Mouse (Mus musculus): ENCODE measurements at regions not wholly inside any gene's neighbourhood (a gene's known extent, or its start where the extent isn't known, plus 50 kb on each side); places are given as distances from the start of the nearest gene placed in this dataset.

DNA sequence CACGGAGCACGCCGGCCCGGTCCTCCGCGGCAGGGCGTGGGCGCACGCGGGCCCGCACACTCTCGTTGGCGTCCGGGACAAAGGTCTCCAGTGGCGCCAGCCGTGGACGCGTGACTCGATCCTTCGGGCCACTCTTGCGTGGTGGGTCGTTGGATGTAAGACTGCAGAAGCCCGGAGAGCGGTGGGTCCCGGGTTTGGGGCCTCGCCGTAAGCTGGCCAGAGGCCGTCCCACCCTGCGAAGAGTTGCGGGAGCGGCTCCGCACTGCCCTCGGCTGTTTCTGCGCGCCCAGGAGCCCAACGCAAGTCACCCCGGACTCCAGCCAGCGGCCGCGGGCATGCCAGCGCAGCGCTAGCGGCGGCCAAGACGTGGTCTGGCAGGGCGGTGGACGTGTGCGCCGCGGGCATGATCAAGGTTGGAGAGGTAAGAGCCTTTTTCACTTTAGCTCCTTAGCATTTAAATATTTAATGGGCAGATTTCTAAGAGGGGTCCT, 63.0 kb upstream of the Ppara start:
- TF ChIP-seq CTCF (IDR thresholded peaks at IDR 0.05; ENCODE audit: control insufficient read depth, insufficient read depth, insufficient replicate concordance, low read depth, low read length) = no peak
- no peak for TF ChIP-seq POLR2A (IDR thresholded peaks at IDR 0.05; ENCODE audit: control insufficient read depth, low read depth, low read length)
